8 mouse cellular contexts compared by ENCODE assay signal in genomic region chr14:76818256-76819010, GRCm38 (mm10).
DNase-seq lines count a peak whose midpoint lies in the region; ATAC-seq lines count a peak whose summit lies in the region.

No protein-coding gene starts in this region.

- H3K9ac ChIP-seq in liver, embryonic 12.5 days, result no peak overlapping the region
- no peak overlapping the region for H3K9ac ChIP-seq in stomach, embryonic 14.5 days (replicated peaks; ENCODE audit: low read depth, low read length)
- H3K9ac ChIP-seq in forebrain, embryonic 12.5 days, result no peak overlapping the region

- H3K4me2 ChIP-seq in liver, embryonic 12.5 days, result peak overlapping the region; percentile 10; the same call in 1 of the 2 replicates
- no peak overlapping the region for H3K4me2 ChIP-seq in stomach, embryonic 14.5 days (replicated peaks; ENCODE audit: low read depth, low read length)
- no peak overlapping the region for H3K4me2 ChIP-seq in forebrain, embryonic 12.5 days

- H3K4me3 ChIP-seq in liver, embryonic 12.5 days, result no peak overlapping the region
- H3K4me3 ChIP-seq in stomach, embryonic 14.5 days (ENCODE audit: low read depth, low read length), result no peak overlapping the region
- H3K4me3 ChIP-seq in forebrain, embryonic 12.5 days (replicated peaks), result no peak overlapping the region

- intact Hi-C loops in left cerebral cortex, postnatal 14 days (cut with DNase I), result loop anchor here (5.0 kb wide), 2 partner anchors 54 to 311 kb away; no protein-coding TSS in a partner anchor
- intact Hi-C loops in left cerebral cortex, postnatal 36 days (cut with DNase I), result loop anchor here (1.0 to 2.0 kb wide), 2 partner anchors 54 to 313 kb away; no protein-coding TSS in a partner anchor

- H3K4me1 ChIP-seq in liver, embryonic 12.5 days, result peaks cover 21% of the 10 kb centered on the region
- H3K4me1 ChIP-seq in stomach, embryonic 14.5 days (ENCODE audit: control insufficient read depth, insufficient read depth, low read length), result peaks cover 22% of the 10 kb centered on the region
- peaks cover 32% of the 10 kb centered on the region for H3K4me1 ChIP-seq in forebrain, embryonic 12.5 days

- H3K27me3 ChIP-seq in liver, embryonic 12.5 days (replicated peaks), result no peaks in the 10 kb centered on the region
- no peaks in the 10 kb centered on the region for H3K27me3 ChIP-seq in stomach, embryonic 14.5 days (ENCODE audit: control insufficient read depth, insufficient read depth, low read length)
- 0 out of 2 replicates have a peak, but pooled peaks cover 3% of the 10 kb centered on the region for H3K27me3 ChIP-seq in forebrain, embryonic 12.5 days

- ATAC-seq in hematopoietic stem cell, adult 5-6 weeks (replicated peaks in 1 of 2; ENCODE audit: insufficient read depth in 1 of 2, low FRiP score in 2 of 2, low TSS enrichment in 1 of 2, low read depth in 1 of 2, poor library complexity in 2 of 2, severe bottlenecking in 2 of 2), result 0 out of 4 replicates have a peak, but pooled peaks have one; percentile 17 to 42
- ATAC-seq in liver, embryonic 12.5 days, result peak; percentile 60
- ATAC-seq in stomach, embryonic 14.5 days (ENCODE audit: insufficient number of reproducible peaks, insufficient read depth, low FRiP score, low read depth), result no peak
- no peak for ATAC-seq in forebrain, embryonic 12.5 days (ENCODE audit: low FRiP score)

- no peaks in the 10 kb centered on the region for H3K36me3 ChIP-seq in liver, embryonic 12.5 days
- no peaks in the 10 kb centered on the region for H3K36me3 ChIP-seq in stomach, embryonic 14.5 days (ENCODE audit: control insufficient read depth, insufficient read depth, low read length)
- H3K36me3 ChIP-seq in forebrain, embryonic 12.5 days (replicated peaks), result no peaks in the 10 kb centered on the region

- 36% methylated on average over 10 of the region's 10 CpGs for WGBS in liver, embryonic 12.5 days (ENCODE audit: insufficient replicate concordance)
- WGBS in stomach, embryonic 14.5 days, result 54% methylated on average over 10 of the region's 10 CpGs
- 79% methylated on average over 10 of the region's 10 CpGs for WGBS in forebrain, embryonic 12.5 days

- peak; percentile 26 to 46 for DNase-seq in left cerebral cortex, postnatal 14 days (ENCODE audit: low spot score in 2 of 2)
- DNase-seq in left cerebral cortex, postnatal 36 days (ENCODE audit: low spot score in 2 of 2), result no peak
- DNase-seq in gastrocnemius, adult 18-20 months (ENCODE audit: low spot score), result no peak
- no peak for DNase-seq in ovary, adult 18-20 months (ENCODE audit: low spot score)

- no peaks in the 10 kb centered on the region for H3K9me3 ChIP-seq in liver, embryonic 12.5 days (replicated peaks)
- no peaks in the 10 kb centered on the region for H3K9me3 ChIP-seq in stomach, embryonic 14.5 days (ENCODE audit: control insufficient read depth, low read depth, low read length)
- H3K9me3 ChIP-seq in forebrain, embryonic 12.5 days, result no peaks in the 10 kb centered on the region

- peak overlapping the region; percentile 27; the same call in 1 of the 2 replicates for H3K27ac ChIP-seq in liver, embryonic 12.5 days
- 0 out of 2 replicates have a peak overlapping the region, but pooled peaks have one; percentile 15 for H3K27ac ChIP-seq in stomach, embryonic 14.5 days (ENCODE audit: low read length)
- H3K27ac ChIP-seq in forebrain, embryonic 12.5 days, result no peak overlapping the region

Comparison
In these comparisons a context has a peak if more than half of its experiments do, and no peak if none do; other contexts are left out.
1. DNase-seq: peak in left cerebral cortex, postnatal 14 days (2 of 2); none in left cerebral cortex, postnatal 36 days (0 of 2), gastrocnemius, adult 18-20 months (single experiment) and ovary, adult 18-20 months (single experiment).
2. ATAC-seq: peak in hematopoietic stem cell, adult 5-6 weeks (2 of 2) and liver, embryonic 12.5 days (single experiment); none in stomach, embryonic 14.5 days (single experiment) and forebrain, embryonic 12.5 days (single experiment).